Mouse (Mus musculus) testis, adult 2 months (tissue): ENCODE results near the gene Hist1h2bf. TPM values are rescaled to one million over a fixed set of nuclear protein-coding genes. Genes with fewer than 3 reads are reported as not detected.
A peak's percentile ranks its signal among the peaks of the same experiment; 100 is the strongest.
"Not testable (repeated sequence)": the region's sequence is repeated elsewhere in the genome, so short reads cannot be mapped to it uniquely, and the experiment has no call there.

ENCODE experiments used
- H3K27ac ChIP-seq: fragments of 200-500 bp; 2 replicates; pipeline ENCODE4 v1.5.1; 2012; ENCODE audit warnings: low read depth, low read length; ENCODE audit not compliant: control insufficient read depth, insufficient read depth
- H3K27me3 ChIP-seq: fragments of 200-500 bp; 2 replicates; pipeline ENCODE4 v1.6.1; 2012; ENCODE audit warnings: mild to moderate bottlenecking, low read length, moderate library complexity; ENCODE audit not compliant: control insufficient read depth, insufficient read depth
- H3K36me3 ChIP-seq: fragments of 200-500 bp; 2 replicates; pipeline ENCODE4 v1.6.1; 2012; ENCODE audit warnings: mild to moderate bottlenecking, low read length; ENCODE audit not compliant: control insufficient read depth, insufficient read depth
- H3K4me1 ChIP-seq: fragments of 200-500 bp; 2 replicates; pipeline ENCODE4 v1.6.1; 2012; ENCODE audit warnings: low read length; ENCODE audit not compliant: control insufficient read depth, insufficient read depth
- H3K4me3 ChIP-seq: fragments of 200-500 bp; 2 replicates; pipeline ENCODE4 v1.5.1; 2012; ENCODE audit warnings: low read depth, mild to moderate bottlenecking, low read length, moderate library complexity, mixed read lengths; ENCODE audit not compliant: control insufficient read depth
- CTCF ChIP-seq: fragments of 200-500 bp; IDR thresholded peaks from 2 replicates; pipeline ENCODE4 v1.5.1; 2012; ENCODE audit warnings: low read depth, mild to moderate bottlenecking, inconsistent platforms, low read length, moderate library complexity; ENCODE audit not compliant: control insufficient read depth, insufficient read depth, insufficient replicate concordance
- POLR2A ChIP-seq: fragments of 200-500 bp; IDR thresholded peaks from 2 replicates; pipeline ENCODE4 v1.6.1; 2012; ENCODE audit warnings: low read depth, mild to moderate bottlenecking, inconsistent platforms, low read length, moderate library complexity; ENCODE audit not compliant: control insufficient read depth
- polyA plus RNA-seq: library from polyadenylated mRNA; depleted of rRNA; stranded (reverse); fragments of >200 nt; gene quantifications from 2 replicates; pipeline ENCODE4 v1.2.3, GENCODE M21; 2012

Gene Hist1h2bf
- polyA plus RNA-seq, 1 experiment = 0.98 TPM

DNA sequence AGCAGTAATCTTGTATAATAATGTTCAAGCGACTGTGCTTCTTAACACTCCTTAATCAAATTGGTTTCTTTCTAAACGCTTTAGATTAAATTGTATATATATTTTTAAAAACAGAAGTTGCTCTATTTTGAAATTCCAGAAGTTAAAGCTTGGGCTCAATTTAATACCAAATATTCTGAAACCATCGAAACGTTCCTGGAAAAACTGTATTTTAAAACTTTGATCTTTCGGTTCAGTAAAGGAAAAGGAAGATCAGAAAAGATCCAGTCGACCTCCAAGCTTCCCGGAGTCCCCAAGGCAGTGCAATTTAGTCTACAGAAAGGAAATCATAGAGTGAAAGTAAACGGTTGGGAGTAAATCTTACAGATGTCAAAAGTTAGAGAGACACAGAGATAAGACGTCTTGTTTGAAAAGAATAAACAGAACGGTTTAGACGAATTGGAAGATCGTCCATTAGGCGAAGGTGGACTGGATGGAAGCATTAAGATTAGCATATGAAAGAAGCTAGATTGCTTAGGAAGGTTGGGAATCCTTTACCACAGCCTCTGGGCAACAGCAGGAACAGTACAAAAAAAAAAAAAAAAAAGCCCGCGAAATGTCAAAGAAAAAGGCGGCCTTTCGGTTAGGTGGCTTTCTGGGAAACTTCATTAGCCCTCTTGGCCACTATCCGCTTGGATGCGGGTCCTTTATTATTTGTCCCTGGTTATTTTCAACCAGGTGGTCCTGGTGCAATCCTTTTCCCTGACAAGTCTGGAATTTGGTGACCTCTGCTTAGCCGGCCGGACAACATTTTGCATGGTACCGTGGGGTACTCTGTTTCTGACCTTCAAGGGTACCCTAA is 12.3 kb upstream of the Hist1h2bf start:
- Histone ChIP-seq H3K4me3 (no peak overlapping the region), H3K27me3 (no peaks in the 10 kb centered on the region), H3K4me1 (peaks cover 7% of the 10 kb centered on the region; the same call in 1 of the 2 replicates), H3K27ac (peak overlapping the region; percentile 32; the same call in 1 of the 2 replicates), H3K36me3 (no peaks in the 10 kb centered on the region)
- no peak for TF ChIP-seq POLR2A
- TF ChIP-seq CTCF = no peak

DNA sequence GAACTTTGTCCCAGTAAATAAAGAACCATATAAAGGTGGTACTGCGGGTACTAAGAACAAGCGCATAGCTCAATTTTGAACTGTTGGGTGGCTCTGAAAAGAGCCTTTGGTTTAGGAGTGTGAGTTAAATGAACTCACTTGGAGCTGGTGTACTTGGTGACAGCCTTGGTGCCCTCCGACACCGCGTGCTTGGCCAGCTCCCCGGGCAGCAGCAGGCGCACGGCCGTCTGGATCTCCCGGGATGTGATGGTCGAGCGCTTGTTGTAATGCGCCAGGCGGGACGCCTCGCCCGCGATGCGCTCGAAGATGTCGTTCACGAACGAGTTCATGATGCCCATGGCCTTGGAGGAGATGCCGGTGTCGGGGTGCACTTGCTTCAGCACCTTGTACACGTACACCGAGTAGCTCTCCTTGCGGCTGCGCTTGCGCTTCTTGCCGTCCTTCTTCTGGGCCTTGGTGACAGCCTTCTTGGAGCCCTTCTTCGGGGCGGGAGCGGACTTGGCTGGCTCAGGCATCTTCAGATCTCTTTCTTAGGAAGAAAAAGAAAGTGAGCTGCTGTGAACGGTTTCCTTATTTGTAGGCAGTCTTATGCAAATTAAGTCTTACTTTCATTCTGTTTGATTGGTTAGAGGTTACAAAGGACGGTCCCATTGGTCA is 11.6 kb upstream of the Hist1h2bf start:
- peak; percentile 53; the same call in 1 of the 2 replicates for TF ChIP-seq POLR2A
- peak overlapping the region; percentile 55; the same call in 1 of the 2 replicates for H3K4me3 ChIP-seq
- H3K27ac ChIP-seq, H3K4me1 ChIP-seq, H3K36me3 ChIP-seq, H3K27me3 ChIP-seq: not testable (repeated sequence)

DNA sequence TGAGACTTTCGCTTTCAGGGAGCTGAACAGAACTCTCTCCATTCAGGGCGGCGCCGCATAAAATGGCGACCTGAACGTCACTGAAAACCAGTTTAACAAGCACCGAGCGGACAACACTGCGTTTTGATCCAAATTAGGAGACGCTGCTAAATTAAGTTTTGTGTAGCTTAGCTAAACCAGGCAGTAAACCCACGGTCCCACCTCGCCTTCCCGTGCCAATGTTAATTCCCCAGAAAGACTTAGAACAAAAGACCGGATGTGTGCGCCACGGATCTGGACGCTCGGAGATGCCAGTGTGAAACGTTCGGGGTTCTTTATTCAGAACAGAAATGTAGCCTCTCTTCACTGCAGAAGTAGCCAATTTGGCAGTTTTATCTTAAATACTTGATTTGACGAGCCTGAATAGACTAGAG is 11.0 kb upstream of the Hist1h2bf start:
- Histone ChIP-seq H3K27ac (peak overlapping the region; percentile 84), H3K4me1 (peaks cover 8% of the 10 kb centered on the region; the same call in 1 of the 2 replicates), H3K4me3 (peak overlapping the region; percentile 79), H3K27me3 (no peaks in the 10 kb centered on the region), H3K36me3 (no peaks in the 10 kb centered on the region)
- TF ChIP-seq CTCF (no peak), POLR2A (no peak)

DNA sequence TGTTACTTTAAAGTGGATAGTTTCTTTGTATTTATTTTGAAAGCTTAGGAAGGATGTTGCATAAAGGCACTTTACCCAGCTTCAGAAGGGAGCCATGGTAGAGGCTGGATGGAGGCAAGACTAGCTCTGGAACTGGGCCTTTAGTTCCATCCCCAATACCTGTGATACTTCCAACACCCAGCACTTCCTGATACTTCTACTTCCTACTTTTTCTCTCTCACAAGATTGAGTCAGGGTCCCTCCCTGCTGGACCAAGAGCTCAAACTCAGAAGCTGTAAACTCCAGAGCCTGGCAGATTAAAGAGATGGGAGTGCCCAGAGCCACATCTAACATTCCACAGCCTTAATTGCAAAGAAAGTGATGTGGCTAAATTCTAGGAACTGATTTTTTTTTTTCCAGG is 10.3 kb upstream of the Hist1h2bf start:
- peaks cover 8% of the 10 kb centered on the region; the same call in 1 of the 2 replicates for H3K4me1 ChIP-seq

DNA sequence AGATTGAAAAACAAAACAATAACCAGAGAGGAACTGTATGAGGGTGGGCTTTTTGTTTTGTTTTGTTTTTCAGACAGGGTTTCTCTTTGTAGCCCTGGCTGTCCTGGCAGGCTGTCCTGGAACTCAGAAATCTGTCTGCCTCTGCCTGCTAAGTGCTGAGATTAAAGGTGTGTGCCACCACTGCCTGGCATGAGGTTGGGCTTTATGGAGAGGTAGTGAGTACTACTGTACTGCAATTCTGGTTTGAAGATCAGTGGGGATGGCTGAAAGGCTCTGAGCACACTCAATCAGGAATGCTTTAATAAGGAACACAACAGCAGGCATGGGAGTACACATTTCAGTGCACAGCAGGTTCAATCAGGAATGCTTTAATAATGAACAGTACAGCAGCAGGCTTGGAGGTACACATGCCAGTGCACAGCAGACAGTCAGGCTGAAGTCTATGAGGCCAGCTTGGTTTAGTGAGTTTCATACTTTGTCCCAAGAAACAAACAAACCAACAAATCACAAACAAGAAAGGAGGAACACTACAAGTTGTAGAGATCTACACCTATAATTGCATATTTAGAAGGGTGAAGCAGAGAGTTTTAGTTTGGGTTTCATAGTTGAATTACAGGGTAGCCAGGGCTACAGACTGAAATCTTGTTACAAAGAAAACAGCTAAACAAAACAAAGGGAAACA is 9.5 kb upstream of the Hist1h2bf start:
- peaks cover 8% of the 10 kb centered on the region; the same call in 1 of the 2 replicates for H3K4me1 ChIP-seq
- no peak overlapping the region for H3K4me3 ChIP-seq
- no peaks in the 10 kb centered on the region for H3K27me3 ChIP-seq
- H3K27ac ChIP-seq = no peak overlapping the region
- no peaks in the 10 kb centered on the region for H3K36me3 ChIP-seq
- TF ChIP-seq CTCF (no peak), POLR2A (no peak)

More for the DNA sequence above, 10.3 kb upstream of the Hist1h2bf start:
- no peaks in the 10 kb centered on the region for H3K36me3 ChIP-seq
- TF ChIP-seq CTCF (no peak), POLR2A (no peak)
- H3K27me3 ChIP-seq = no peaks in the 10 kb centered on the region
- H3K4me3 ChIP-seq = no peak overlapping the region
- no peak overlapping the region for H3K27ac ChIP-seq

DNA sequence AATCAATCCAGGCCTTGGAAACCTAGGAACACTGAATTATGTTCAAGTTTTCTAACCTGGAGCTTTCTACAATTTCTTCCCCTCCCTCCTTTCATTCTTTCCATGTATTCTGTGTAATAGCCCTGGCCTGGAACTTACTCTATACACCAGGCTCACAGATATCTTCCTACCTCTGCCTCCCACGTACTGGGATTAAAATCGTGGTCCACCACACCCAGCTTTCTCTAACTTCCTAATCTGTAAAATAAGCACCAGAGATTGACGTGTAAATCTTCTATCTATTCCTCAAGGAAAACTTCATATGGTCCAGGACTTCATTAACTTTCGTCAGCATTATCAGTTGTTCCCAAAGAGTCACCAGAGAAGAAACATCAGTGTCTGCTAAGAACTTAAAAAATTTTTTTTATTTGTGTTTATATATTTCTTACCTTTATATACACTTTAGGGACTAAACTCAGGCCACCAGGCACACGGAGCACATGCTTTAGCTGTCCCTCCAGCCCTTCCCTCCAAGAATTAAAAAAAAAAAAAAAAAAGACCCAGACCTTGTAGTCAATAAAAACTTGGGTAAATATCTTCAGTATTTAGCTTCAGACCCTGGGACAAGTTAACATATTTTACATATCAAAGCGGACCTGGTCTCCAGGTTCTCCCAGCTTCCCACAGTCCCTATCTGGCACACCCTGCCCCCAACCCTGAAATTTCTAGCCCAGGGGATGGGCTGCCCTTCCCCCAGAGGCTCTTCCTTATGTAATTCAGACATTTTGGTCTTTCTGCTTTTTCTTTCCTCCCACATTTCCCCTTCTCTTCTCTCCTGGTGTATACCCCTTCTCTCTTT is 8.4 kb upstream of the Hist1h2bf start:
- H3K4me1 ChIP-seq = peaks cover 8% of the 10 kb centered on the region; the same call in 1 of the 2 replicates

More for the DNA sequence above, 8.4 kb upstream of the Hist1h2bf start:
- no peak overlapping the region for H3K27ac ChIP-seq
- no peaks in the 10 kb centered on the region for H3K27me3 ChIP-seq
- TF ChIP-seq CTCF = no peak
- no peak for TF ChIP-seq POLR2A
- H3K4me3 ChIP-seq = no peak overlapping the region
- H3K36me3 ChIP-seq = no peaks in the 10 kb centered on the region
